Mouse (Mus musculus): Measurements from ENCODE around the gene Chd9. TPM values are rescaled to one million over a fixed set of nuclear protein-coding genes. Genes with fewer than 3 reads are reported as not detected.
A peak's percentile ranks its signal among the peaks of the same experiment; 100 is the strongest.

The Chd9 gene
- polyA plus RNA-seq, 1 experiment from 2014 or later = 10.8 TPM

DNA sequence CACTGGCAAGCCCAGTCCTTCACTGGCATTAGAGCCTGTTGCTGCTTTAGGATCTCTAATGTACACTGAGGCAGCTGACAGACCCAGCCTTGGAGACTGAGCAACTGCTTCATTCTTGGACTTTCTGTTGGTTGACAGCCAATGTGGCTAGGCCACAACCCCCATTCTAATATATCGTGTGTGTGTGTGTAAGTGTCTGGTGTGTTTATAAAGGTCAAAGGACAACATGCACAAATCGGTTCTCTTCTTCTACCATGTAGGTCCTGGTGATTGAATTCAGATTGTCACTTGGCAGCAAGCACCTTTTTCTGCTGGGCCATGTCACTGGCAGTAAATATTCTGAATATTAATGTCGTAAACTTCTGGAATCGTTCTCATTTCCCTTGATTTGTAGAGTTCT is 218.2 kb downstream of the Chd9 start:
- Histone ChIP-seq H3K9ac (no peak overlapping the region), H3K27me3 (no peaks in the 10 kb centered on the region), H3K4me2 (no peak overlapping the region), H3K36me3 (peaks cover 52% of the 10 kb centered on the region), H3K4me1 (replicated peaks) (no peaks in the 10 kb centered on the region), H3K27ac (no peak overlapping the region), H3K4me3 (replicated peaks) (no peak overlapping the region), H3K9me3 (replicated peaks) (no peaks in the 10 kb centered on the region)
- 79% methylated on average over 4 of the region's 4 CpGs for WGBS (ENCODE audit: insufficient replicate concordance)
- ATAC-seq (ENCODE audit: low read depth) (no peak), DNase-seq (no peak)

DNA sequence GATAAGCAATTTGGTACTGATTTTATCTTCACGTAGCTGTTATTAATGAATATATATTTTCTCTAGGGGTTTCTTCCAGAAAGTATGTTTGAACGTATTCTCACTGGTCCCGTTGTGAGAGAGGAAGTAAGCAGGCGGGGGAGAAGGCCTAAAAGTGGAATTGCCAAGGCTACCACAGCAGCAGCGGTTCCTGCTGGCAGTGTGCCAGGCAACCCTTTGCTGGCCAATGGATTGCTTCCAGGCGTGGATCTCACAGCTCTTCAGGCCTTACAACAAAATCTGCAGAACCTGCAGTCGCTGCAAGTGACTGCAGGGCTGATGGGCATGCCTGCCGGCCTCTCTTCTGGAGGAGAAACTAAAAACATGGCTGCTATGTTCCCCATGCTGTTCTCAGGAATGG is 222.9 kb downstream of the Chd9 start:
- Histone ChIP-seq H3K27me3 (no peaks in the 10 kb centered on the region), H3K4me3 (replicated peaks) (no peak overlapping the region), H3K9me3 (replicated peaks) (no peaks in the 10 kb centered on the region), H3K27ac (no peak overlapping the region), H3K4me1 (replicated peaks) (no peaks in the 10 kb centered on the region), H3K36me3 (peaks cover 24% of the 10 kb centered on the region), H3K4me2 (no peak overlapping the region), H3K9ac (no peak overlapping the region)
- DNase-seq (no peak), ATAC-seq (ENCODE audit: low read depth) (no peak)
- WGBS (ENCODE audit: insufficient replicate concordance) = 60% methylated on average over 8 of the region's 8 CpGs

DNA sequence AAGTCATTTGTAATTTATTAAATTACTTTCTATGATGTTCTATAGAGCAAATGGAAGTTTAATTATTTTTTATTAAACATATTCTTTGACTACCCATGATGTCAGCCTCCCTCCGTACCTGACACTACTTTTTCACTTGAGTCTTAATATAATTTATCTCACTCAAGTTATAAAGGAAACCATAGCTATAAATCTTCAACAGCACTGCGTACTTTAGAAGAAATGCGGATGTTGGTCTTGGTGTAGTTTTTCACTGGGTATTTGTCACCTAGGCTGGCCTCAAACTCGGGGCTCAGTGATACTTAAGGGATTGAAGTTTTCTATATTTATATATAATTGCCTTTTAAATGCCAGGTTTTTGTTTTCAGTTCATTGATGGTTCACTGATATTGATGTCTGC is 226.3 kb downstream of the Chd9 start:
- no peak for ATAC-seq (ENCODE audit: low read depth)
- no peak overlapping the region for H3K9ac ChIP-seq

DNA sequence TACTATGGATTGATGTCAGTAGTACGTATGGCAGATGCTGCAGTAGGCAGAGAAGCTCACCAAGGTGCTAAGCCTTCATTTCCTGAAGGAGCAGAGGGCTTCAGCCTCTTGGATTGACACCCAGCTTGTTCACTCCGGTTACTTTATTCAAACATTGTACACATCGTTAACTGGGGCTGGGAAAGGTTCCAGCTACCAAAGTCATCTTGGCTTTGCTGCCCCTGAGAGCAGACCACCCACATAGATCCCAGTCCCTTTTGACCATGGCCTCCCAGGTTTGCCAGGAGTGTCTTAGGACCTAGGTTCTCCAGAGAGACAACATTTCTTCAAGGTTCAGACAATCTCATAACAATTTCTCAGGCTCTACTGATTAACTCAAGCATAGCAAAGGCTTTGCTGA is 228.7 kb downstream of the Chd9 start:
- 67% methylated on average over 3 of the region's 3 CpGs for WGBS (ENCODE audit: insufficient replicate concordance)
- no peak overlapping the region for H3K4me3 ChIP-seq (replicated peaks)
- H3K4me1 ChIP-seq (replicated peaks) = peaks cover 13% of the 10 kb centered on the region
- DNase-seq = no peak
- 0 out of 2 replicates have a peak, but pooled peaks cover under 1% of the 10 kb centered on the region for H3K36me3 ChIP-seq
- ATAC-seq (ENCODE audit: low read depth) = no peak
- no peak overlapping the region for H3K9ac ChIP-seq
- no peak overlapping the region for H3K27ac ChIP-seq
- H3K4me2 ChIP-seq = no peak overlapping the region
- no peaks in the 10 kb centered on the region for H3K9me3 ChIP-seq (replicated peaks)
- no peaks in the 10 kb centered on the region for H3K27me3 ChIP-seq

More for the DNA sequence above, 226.3 kb downstream of the Chd9 start:
- no peak overlapping the region for H3K27ac ChIP-seq
- no peak overlapping the region for H3K4me2 ChIP-seq
- no peak overlapping the region for H3K4me3 ChIP-seq (replicated peaks)
- H3K27me3 ChIP-seq = no peaks in the 10 kb centered on the region
- H3K4me1 ChIP-seq (replicated peaks) = no peaks in the 10 kb centered on the region
- H3K9me3 ChIP-seq (replicated peaks) = no peaks in the 10 kb centered on the region
- WGBS (ENCODE audit: insufficient replicate concordance) = 77% methylated on average over 4 of the region's 4 CpGs
- DNase-seq = no peak
- H3K36me3 ChIP-seq = peaks cover 17% of the 10 kb centered on the region

GRCm38 (mm10) chr8:91059086-91059578 is 231.0 kb downstream of the Chd9 start:
- Histone ChIP-seq H3K36me3 (no peaks in the 10 kb centered on the region), H3K4me1 (replicated peaks) (peaks cover 13% of the 10 kb centered on the region), H3K4me2 (no peak overlapping the region), H3K9me3 (replicated peaks) (no peaks in the 10 kb centered on the region), H3K27ac (no peak overlapping the region), H3K4me3 (replicated peaks) (no peak overlapping the region), H3K9ac (no peak overlapping the region), H3K27me3 (no peaks in the 10 kb centered on the region)
- ATAC-seq (ENCODE audit: low read depth) (no peak), DNase-seq (no peak)

GRCm38 (mm10) chr8:91059884-91060510 is 231.8 kb downstream of the Chd9 start:
- Histone ChIP-seq H3K4me1 (replicated peaks) (peaks cover 14% of the 10 kb centered on the region), H3K4me3 (replicated peaks) (no peak overlapping the region), H3K9me3 (replicated peaks) (no peaks in the 10 kb centered on the region), H3K4me2 (peak overlapping the region; percentile 53; the same call in 1 of the 2 replicates), H3K27me3 (no peaks in the 10 kb centered on the region), H3K27ac (no peak overlapping the region), H3K9ac (no peak overlapping the region), H3K36me3 (no peaks in the 10 kb centered on the region)
- WGBS (ENCODE audit: insufficient replicate concordance) = 73% methylated on average over 7 of the region's 7 CpGs
- peak; percentile 24; the same call in 1 of the 2 replicates for ATAC-seq (ENCODE audit: low read depth)
- DNase-seq = no peak

- Histone ChIP-seq H3K27ac (no peak overlapping the region), H3K9me3 (replicated peaks) (no peaks in the 10 kb centered on the region), H3K4me1 (replicated peaks) (peaks cover 20% of the 10 kb centered on the region), H3K4me2 (peak overlapping the region; percentile 53), H3K9ac (peak overlapping the region; percentile 43; the same call in 1 of the 2 replicates), H3K36me3 (no peaks in the 10 kb centered on the region), H3K4me3 (replicated peaks) (peak overlapping the region; percentile 35), H3K27me3 (no peaks in the 10 kb centered on the region)
- WGBS (ENCODE audit: insufficient replicate concordance) = 56% methylated on average over 19 of the region's 19 CpGs
- ATAC-seq (ENCODE audit: low read depth) (peak; percentile 88), DNase-seq (peak; percentile 70)
These were observed 232.7 kb downstream of the Chd9 start for GRCm38 (mm10) chr8:91060555-91061471.

DNA sequence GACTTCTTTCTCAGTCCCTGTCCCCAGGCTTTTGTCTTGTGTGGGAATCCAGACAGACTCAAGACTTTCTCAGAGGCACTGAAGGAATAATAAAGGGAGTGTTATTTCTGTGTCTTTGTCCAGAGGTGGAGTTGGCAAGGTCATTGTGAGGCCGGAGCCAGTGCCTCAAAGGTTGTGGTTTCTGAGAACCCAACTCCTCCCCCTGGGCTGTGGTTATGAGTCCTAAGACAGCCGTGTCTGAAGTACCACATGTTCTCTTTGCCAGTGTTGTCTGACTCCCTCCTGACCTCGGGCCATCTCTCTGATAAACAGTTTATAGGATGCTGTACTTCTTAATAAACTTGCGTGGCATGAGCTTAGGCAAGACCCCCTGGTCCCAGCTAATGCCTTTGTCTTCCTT is 237.0 kb downstream of the Chd9 start:
- DNase-seq = no peak
- ATAC-seq (ENCODE audit: low read depth) = no peak
- no peaks in the 10 kb centered on the region for H3K27me3 ChIP-seq
- no peak overlapping the region for H3K4me2 ChIP-seq
- no peaks in the 10 kb centered on the region for H3K36me3 ChIP-seq
- WGBS (ENCODE audit: insufficient replicate concordance) = 33% methylated on average over 4 of the region's 4 CpGs
- H3K9me3 ChIP-seq (replicated peaks) = no peaks in the 10 kb centered on the region
- peaks cover 24% of the 10 kb centered on the region for H3K4me1 ChIP-seq (replicated peaks)
- no peak overlapping the region for H3K27ac ChIP-seq
- no peak overlapping the region for H3K4me3 ChIP-seq (replicated peaks)
- H3K9ac ChIP-seq = no peak overlapping the region

GRCm38 (mm10) chr8:91069407-91069806 is 241.3 kb downstream of the Chd9 start:
- ATAC-seq (ENCODE audit: low read depth) = peak; percentile 27
- peaks cover 27% of the 10 kb centered on the region for H3K4me1 ChIP-seq (replicated peaks)
- peak overlapping the region; percentile 79 for H3K4me2 ChIP-seq
- H3K27ac ChIP-seq = 0 out of 2 replicates have a peak overlapping the region, but pooled peaks have one; percentile 31
- H3K9ac ChIP-seq = peak overlapping the region; percentile 89; the same call in 1 of the 2 replicates
- no peaks in the 10 kb centered on the region for H3K9me3 ChIP-seq (replicated peaks)
- DNase-seq = no peak
- H3K36me3 ChIP-seq = no peaks in the 10 kb centered on the region
- 3% methylated on average over 10 of the region's 10 CpGs for WGBS (ENCODE audit: insufficient replicate concordance)
- H3K27me3 ChIP-seq = no peaks in the 10 kb centered on the region
- peak overlapping the region; percentile 91 for H3K4me3 ChIP-seq (replicated peaks)

DNA sequence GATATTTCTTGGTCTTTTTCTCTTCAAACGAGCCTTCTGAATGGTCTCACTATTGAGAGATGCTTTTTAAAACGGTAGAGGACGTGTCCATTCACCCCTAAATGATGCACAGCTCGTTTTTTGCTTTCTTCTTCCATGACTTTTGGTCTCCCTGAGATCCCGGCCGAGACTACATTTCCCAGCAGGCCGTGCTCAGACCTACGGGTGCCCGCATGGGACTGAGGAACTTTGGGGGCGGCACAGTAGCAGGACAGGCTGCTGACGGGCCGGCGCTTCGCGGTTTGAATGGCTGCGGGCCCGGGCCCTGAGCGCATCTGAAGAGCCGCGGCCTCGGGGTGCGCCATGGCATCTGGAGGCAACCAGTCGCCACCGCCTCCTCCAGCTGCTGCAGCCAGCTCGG is 241.7 kb downstream of the Chd9 start, which contains the start of gene Rbl2:
Gene Rbl2, plus strand, starts transcription at position 224 of the 400 bp plus-strand sequence.
- peak within 1 kb of the TSS; percentile 89 for H3K9ac ChIP-seq

DNA sequence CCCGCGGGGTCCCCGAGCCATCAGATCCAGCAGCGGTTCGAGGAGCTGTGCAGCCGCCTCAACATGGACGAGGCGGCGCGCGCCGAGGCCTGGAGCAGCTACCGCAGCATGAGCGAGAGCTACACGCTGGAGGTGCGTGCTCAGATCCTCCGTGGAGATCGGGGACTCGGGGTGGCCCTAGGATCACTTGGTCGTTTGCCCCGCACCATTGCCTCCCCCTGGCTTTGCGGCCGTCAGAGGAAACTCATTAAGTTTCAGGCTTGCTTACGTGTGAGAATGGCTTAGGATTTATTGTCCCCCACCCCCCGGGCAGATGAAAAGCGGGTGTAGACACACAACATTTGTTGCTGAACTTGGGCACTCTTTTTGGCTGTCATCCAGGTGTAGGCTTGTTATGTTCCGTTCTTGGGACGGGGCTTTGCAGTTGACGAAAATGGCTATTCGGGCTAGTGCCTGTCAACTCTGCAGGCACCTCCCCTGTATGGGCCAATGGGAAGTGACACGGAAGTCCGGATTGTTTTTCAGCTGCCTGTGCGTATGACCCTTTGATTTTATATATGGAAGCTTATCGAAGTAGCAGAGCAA is 242.2 kb downstream of the Chd9 start:
- Histone ChIP-seq H3K27ac (peak overlapping the region; percentile 88), H3K9me3 (replicated peaks) (no peaks in the 10 kb centered on the region), H3K27me3 (no peaks in the 10 kb centered on the region), H3K9ac (peak overlapping the region; percentile 89), H3K4me2 (peak overlapping the region; percentile 79), H3K4me1 (replicated peaks) (peaks cover 22% of the 10 kb centered on the region), H3K4me3 (replicated peaks) (peak overlapping the region; percentile 91), H3K36me3 (peaks cover 5% of the 10 kb centered on the region)
- peak; percentile 80 for ATAC-seq (ENCODE audit: low read depth)
- peak; percentile 72 for DNase-seq
- under 1% methylated on average over 34 of the region's 34 CpGs for WGBS (ENCODE audit: insufficient replicate concordance)

More for the DNA sequence above, 241.7 kb downstream of the Chd9 start, which contains the start of gene Rbl2:
- H3K4me3 ChIP-seq (replicated peaks) = peak within 1 kb of the TSS; percentile 91
- WGBS (ENCODE audit: insufficient replicate concordance) = 1% methylated on average over 25 of the region's 25 CpGs
- no peaks in the 10 kb centered on the region for H3K27me3 ChIP-seq
- no peaks in the 10 kb centered on the region for H3K9me3 ChIP-seq (replicated peaks)
- H3K4me1 ChIP-seq (replicated peaks) = peaks cover 27% of the 10 kb centered on the region
- peak within 1 kb of the TSS; percentile 79 for H3K4me2 ChIP-seq
- H3K27ac ChIP-seq = peak within 1 kb of the TSS; percentile 88
- DNase-seq = peak; percentile 89
- peak; percentile 94 for ATAC-seq (ENCODE audit: low read depth)
- H3K36me3 ChIP-seq = 0 out of 2 replicates have a peak, but pooled peaks cover 3% of the 10 kb centered on the region
